Mouse (Mus musculus) subcutaneous adipose tissue, adult 2 months (tissue): ENCODE results near the gene Isg15. TPM values are rescaled to one million over a fixed set of nuclear protein-coding genes. Genes with fewer than 3 reads are reported as not detected.

Experiments
- polyA plus RNA-seq: library from polyadenylated mRNA; depleted of rRNA; stranded (reverse); fragments of >200 nt; gene quantifications from 2 replicates; pipeline ENCODE4 v1.2.3, GENCODE M21; 2012; ENCODE audit warnings: low replicate concordance; rRNA removed

Gene Isg15
- 17.6 and 37.0 TPM in 2 replicates for polyA plus RNA-seq

GRCm38 (mm10) chr4:156200623-156201475 is at the start of gene Isg15:
Isg15 (minus strand) TSS chr4:156200818.

GRCm38 (mm10) chr4:156235808-156236533 is 35.4 kb upstream of the Isg15 start, which contains the start of gene Noc2l:
Noc2l (plus strand) TSS chr4:156236010.

GRCm38 (mm10) chr4:156234701-156235213 is 34.1 kb upstream of the Isg15 start, which contains the start of gene Plekhn1:
Plekhn1 (minus strand) TSS chr4:156234857.

GRCm38 (mm10) chr4:156215649-156216048 is 15.0 kb upstream of the Isg15 start, which contains the start of gene Perm1:
Perm1 (plus strand) TSS chr4:156215868.

GRCm38 (mm10) chr4:156203001-156203412 is 2.4 kb upstream of the Isg15 start, which contains the start of gene AW011738:
AW011738 (plus strand) TSS chr4:156203304.

GRCm38 (mm10) chr4:156197131-156197828 is 3.3 kb downstream of the Isg15 start, which contains the start of gene Agrn:
Agrn (minus strand) TSS chr4:156197488.

Other genes with a start within 250 kb of the Isg15 start
- gene C1qtnf12, start 238.5 kb downstream of the Isg15 start, polyA plus RNA-seq, result 71.3 and 112 TPM in 2 replicates
- 4.7 and 9.8 TPM in 2 replicates for gene B3galt6, start 208.2 kb downstream of the Isg15 start, polyA plus RNA-seq
- gene Sdf4, start 207.9 kb downstream of the Isg15 start, polyA plus RNA-seq, result 75.5 and 103 TPM in 2 replicates
- gene Tnfrsf4, start 187.0 kb downstream of the Isg15 start, polyA plus RNA-seq, result 3.2 and 4.5 TPM in 2 replicates
- 1.6 and 3.9 TPM in 2 replicates for gene Tnfrsf18, start 174.7 kb downstream of the Isg15 start, polyA plus RNA-seq
- gene Ttll10, start 141.4 kb downstream of the Isg15 start, polyA plus RNA-seq, result 2.1 TPM in 1 of 2 replicates, not detected in the other
- 12.2 and 43.4 TPM in 2 replicates for gene 9430015G10Rik, start 90.8 kb downstream of the Isg15 start, polyA plus RNA-seq
- 0.20 and 0.82 TPM in 2 replicates for gene Rnf223, start 70.3 kb downstream of the Isg15 start, polyA plus RNA-seq
- gene Agrn, start 3.3 kb downstream of the Isg15 start, polyA plus RNA-seq, result 54.1 and 128 TPM in 2 replicates
- 2.6 and 3.8 TPM in 2 replicates for gene AW011738, start 2.5 kb upstream of the Isg15 start, polyA plus RNA-seq
- 0.49 and 0.69 TPM in 2 replicates for gene Perm1, start 15.1 kb upstream of the Isg15 start, polyA plus RNA-seq
- 45.1 and 80.1 TPM in 2 replicates for gene Plekhn1, start 34.0 kb upstream of the Isg15 start, polyA plus RNA-seq
- gene Noc2l, start 35.2 kb upstream of the Isg15 start, polyA plus RNA-seq, result 52.7 and 112 TPM in 2 replicates
- gene Samd11, start 54.8 kb upstream of the Isg15 start, polyA plus RNA-seq, result 0.10 and 1.1 TPM in 2 replicates
- gene Vmn2r-ps159, start 130.3 kb upstream of the Isg15 start, polyA plus RNA-seq, result not detected in 2 replicates